Mouse (Mus musculus): ENCODE measurements around the gene Tspo.

Gene Tspo

GRCm38 (mm10) chr15:83563327-83563856 lies at the start of gene Tspo, which contains the start of gene Mcat:
TSS of gene Tspo (plus strand) at chr15:83563592.
TSS of gene Mcat (minus strand) at chr15:83563787.
- DNase-seq (ENCODE audit: low read depth, low spot score) = no peak

- DNase-seq (ENCODE audit: low read depth, low spot score) = no peak
Observed at GRCm38 (mm10) chr15:83515018-83515417, 48.4 kb upstream of the Tspo start.

GRCm38 (mm10) chr15:83518215-83519048 lies 45.0 kb upstream of the Tspo start:
- DNase-seq (ENCODE audit: low read depth, low spot score) = peak; percentile 87

GRCm38 (mm10) chr15:83520861-83521382 lies 42.5 kb upstream of the Tspo start:
- no peak for DNase-seq (ENCODE audit: low read depth, low spot score)

- DNase-seq (ENCODE audit: low read depth, low spot score) = no peak
Observed at GRCm38 (mm10) chr15:83523196-83523595, 40.2 kb upstream of the Tspo start.

GRCm38 (mm10) chr15:83523638-83524332 lies 39.6 kb upstream of the Tspo start:
- no peak for DNase-seq (ENCODE audit: low read depth, low spot score)

- DNase-seq (ENCODE audit: low read depth, low spot score) = no peak
Observed at GRCm38 (mm10) chr15:83524333-83524729, 39.1 kb upstream of the Tspo start.

GRCm38 (mm10) chr15:83526424-83527091 lies 36.8 kb upstream of the Tspo start, which contains the start of gene Bik:
TSS of gene Bik (plus strand) at chr15:83526862.
- DNase-seq (ENCODE audit: low read depth, low spot score) = no peak

GRCm38 (mm10) chr15:83527092-83527437 lies 36.3 kb upstream of the Tspo start:
- DNase-seq (ENCODE audit: low read depth, low spot score) = no peak

GRCm38 (mm10) chr15:83527747-83528146 lies 35.6 kb upstream of the Tspo start:
- no peak for DNase-seq (ENCODE audit: low read depth, low spot score)

- no peak for DNase-seq (ENCODE audit: low read depth, low spot score)
Observed at GRCm38 (mm10) chr15:83528892-83529291, 34.5 kb upstream of the Tspo start.

GRCm38 (mm10) chr15:83529765-83530164 lies 33.6 kb upstream of the Tspo start:
- no peak for DNase-seq (ENCODE audit: low read depth, low spot score)

- no peak for DNase-seq (ENCODE audit: low read depth, low spot score)
Observed at GRCm38 (mm10) chr15:83530233-83530632, 33.2 kb upstream of the Tspo start.

GRCm38 (mm10) chr15:83530688-83531087 lies 32.7 kb upstream of the Tspo start:
- DNase-seq (ENCODE audit: low read depth, low spot score) = no peak

- DNase-seq (ENCODE audit: low read depth, low spot score) = no peak
Observed at GRCm38 (mm10) chr15:83531961-83532469, 31.4 kb upstream of the Tspo start.

- DNase-seq (ENCODE audit: low read depth, low spot score) = no peak
Observed at GRCm38 (mm10) chr15:83532606-83533005, 30.8 kb upstream of the Tspo start.

GRCm38 (mm10) chr15:83534960-83535889 lies 28.2 kb upstream of the Tspo start:
- DNase-seq (ENCODE audit: low read depth, low spot score) = no peak

- no peak for DNase-seq (ENCODE audit: low read depth, low spot score)
Observed at GRCm38 (mm10) chr15:83535890-83536231, 27.5 kb upstream of the Tspo start.

GRCm38 (mm10) chr15:83538855-83539254 lies 24.5 kb upstream of the Tspo start:
- DNase-seq (ENCODE audit: low read depth, low spot score) = no peak

- DNase-seq (ENCODE audit: low read depth, low spot score) = no peak
Observed at GRCm38 (mm10) chr15:83539905-83540304, 23.5 kb upstream of the Tspo start.

Measured in retina, postnatal 7 days (tissue).